Mouse (Mus musculus) ES-E14 (cell line): ENCODE data around the gene Zfp846. TPM values are rescaled to one million over a fixed set of nuclear protein-coding genes. Genes with fewer than 3 reads are reported as not detected.

Experiments used
- DNase-seq: peaks from one replicate; pipeline ENCODE4 v3.0.0-alpha.2; 2013; ENCODE audit warnings: low read depth, low spot score
- H3K27ac ChIP-seq: 2 replicates; pipeline ENCODE4 v1.5.1; 2012; ENCODE audit warnings: low read depth, mild to moderate bottlenecking, low read length, moderate library complexity, mixed read lengths; ENCODE audit not compliant: poor library complexity, insufficient read depth, severe bottlenecking
- H3K36me3 ChIP-seq: 2 replicates; pipeline ENCODE4 v1.6.1; 2012; ENCODE audit warnings: mild to moderate bottlenecking, low read length, moderate library complexity, mixed read lengths; ENCODE audit not compliant: control insufficient read depth, poor library complexity, insufficient read depth, severe bottlenecking
- H3K4me1 ChIP-seq, 2 experiments: fragments of 150-350 bp in 1 of 2; sonication (generic) in 1 of 2; 2 replicates each; pipeline ENCODE4 v1.6.1; 2012; ENCODE audit warnings: low read length in 2 of 2, mild to moderate bottlenecking in 1 of 2, mixed read lengths in 1 of 2; ENCODE audit not compliant: control insufficient read depth in 2 of 2, insufficient read depth in 2 of 2, poor library complexity in 1 of 2
- H3K4me3 ChIP-seq, 2 experiments: fragments of 150-350 bp in 1 of 2; sonication (generic) in 1 of 2; 2 replicates each; pipeline ENCODE4 v1.5.1; 2012; ENCODE audit warnings: low read length in 2 of 2, low read depth in 1 of 2, mild to moderate bottlenecking in 1 of 2, mixed read lengths in 1 of 2; ENCODE audit not compliant: insufficient read depth in 1 of 2, poor library complexity in 1 of 2, severe bottlenecking in 1 of 2
- H3K9ac ChIP-seq: 2 replicates; pipeline ENCODE4 v1.6.1; 2012; ENCODE audit warnings: low read depth, mild to moderate bottlenecking, low read length, mixed read lengths; ENCODE audit not compliant: poor library complexity, insufficient read depth, severe bottlenecking
- H3K9me3 ChIP-seq: fragments of 150-350 bp; sonication (generic); 2 replicates; pipeline ENCODE4 v1.6.1; 2012; ENCODE audit warnings: low read depth, mild to moderate bottlenecking, low read length; ENCODE audit not compliant: control insufficient read depth, insufficient read depth
- CHD2 ChIP-seq: IDR thresholded peaks from 2 replicates; pipeline ENCODE4 v1.6.1; 2014; ENCODE audit warnings: mild to moderate bottlenecking, low read depth, low read length, inconsistent platforms
- HCFC1 ChIP-seq: IDR thresholded peaks from 2 replicates; pipeline ENCODE4 v1.6.1; 2012; ENCODE audit warnings: low read length, inconsistent platforms, borderline replicate concordance; ENCODE audit not compliant: insufficient read depth
- MAFK ChIP-seq: IDR thresholded peaks from 2 replicates; pipeline ENCODE4 v1.6.1; 2014; ENCODE audit warnings: mild to moderate bottlenecking, low read depth, low read length, inconsistent platforms; ENCODE audit not compliant: insufficient read depth
- ZC3H11A ChIP-seq: IDR thresholded peaks from 2 replicates; pipeline ENCODE4 v1.6.1; 2012; ENCODE audit warnings: low read depth, mild to moderate bottlenecking, inconsistent platforms, low read length, borderline replicate concordance
- ZNF384 ChIP-seq: IDR thresholded peaks from 2 replicates; pipeline ENCODE4 v1.6.1; 2012; ENCODE audit warnings: low read depth, low read length, inconsistent platforms
- in situ Hi-C, 2 experiments: fragments of 600-800 bp; cut with MboI; formaldehyde crosslinking; loops; one replicate each; pipeline ENCODE4 v1.15.1; 2025; ENCODE audit warnings: low sequenced_read_pairs in 2 of 2, inconsistent platforms in 1 of 2; ENCODE audit not compliant: unreplicated experiment in 2 of 2
- total RNA-seq: library from RNA; depleted of rRNA; stranded (reverse); fragments of 300-350 nt; gene quantifications from 2 replicates; pipeline ENCODE4 v1.2.3, GENCODE M21; 2012; rRNA removed

Gene Zfp846
- total RNA-seq: 8.3 and 9.0 TPM in 2 replicates

DNA sequence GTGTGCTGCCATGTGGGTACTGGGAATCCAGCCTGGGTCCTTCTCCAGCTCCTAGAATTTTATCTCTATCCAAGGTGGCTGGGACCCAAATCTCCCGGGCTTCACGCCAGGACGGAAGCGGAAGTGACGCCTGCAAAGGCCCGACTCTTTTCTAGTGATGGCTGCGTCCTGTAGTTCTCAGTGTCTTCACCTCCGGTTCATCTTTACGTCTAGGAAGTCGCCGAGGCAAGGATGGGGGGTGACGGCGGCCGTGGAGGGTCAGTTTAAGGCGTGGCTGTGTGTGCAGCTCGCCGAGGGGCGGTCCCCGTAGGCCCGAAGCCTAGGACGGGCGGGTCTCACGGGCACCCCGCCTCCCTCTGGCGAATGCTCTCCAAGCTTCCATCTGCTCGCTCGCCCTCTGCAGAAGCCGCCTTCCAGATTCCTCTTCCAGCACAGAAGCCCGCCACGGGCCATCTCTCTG is at the start of gene Zfp846:
Zfp846 (plus strand) TSS at position 117 of the 460 bp plus-strand sequence.
- peak within 1 kb of the TSS; percentile 70 for H3K4me3 ChIP-seq
- peak within 1 kb of the TSS; percentile 77 for H3K9ac ChIP-seq
- peak; percentile 92 for DNase-seq
- no peaks in the 10 kb centered on the region for H3K36me3 ChIP-seq
- H3K27ac ChIP-seq: no peak within 1 kb of the TSS; the same call in 1 of the 2 replicates
- H3K9me3 ChIP-seq: no peaks in the 10 kb centered on the region
- in situ Hi-C loops: no loop called here
- peaks cover 0 to 2% of the 10 kb centered on the region in 2 experiments; a peak in 1 of 4 replicates for H3K4me1 ChIP-seq
- TF ChIP-seq HCFC1 (peak; percentile 79), ZNF384 (no peak)

DNA sequence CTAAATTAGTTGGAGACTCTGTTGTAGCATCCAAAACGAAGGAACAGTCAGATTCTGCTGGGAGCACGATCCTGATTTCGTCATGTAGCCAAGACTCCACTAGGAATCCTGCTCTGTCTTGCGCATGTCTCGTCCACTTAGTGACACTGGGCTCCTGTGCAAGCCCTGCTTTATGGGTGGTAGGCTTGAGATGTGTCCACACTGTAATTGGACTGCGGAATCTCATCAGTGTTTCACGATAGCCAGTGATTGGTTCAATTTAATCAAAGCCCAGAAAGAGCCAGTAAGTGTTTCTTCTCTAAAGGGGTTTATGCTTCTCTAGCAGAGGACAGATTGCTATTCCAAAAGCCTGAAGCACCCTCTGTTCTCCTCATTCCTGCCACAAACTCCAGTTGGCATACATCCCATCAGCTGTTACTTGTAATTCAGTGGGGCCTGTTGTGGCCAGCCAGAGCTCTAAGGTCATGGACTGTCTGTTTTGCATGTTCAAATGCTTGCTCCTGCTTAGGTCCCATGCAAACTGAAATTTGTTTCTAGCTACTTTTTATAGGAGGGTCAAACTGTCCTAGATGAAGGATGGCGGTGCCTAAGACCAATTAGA is 46.7 kb upstream of the Zfp846 start:
- TF ChIP-seq HCFC1 (no peak), CHD2 (no peak), ZNF384 (no peak), ZC3H11A (no peak), MAFK (no peak)
- H3K9me3 ChIP-seq: no peaks in the 10 kb centered on the region
- no peaks in the 10 kb centered on the region for H3K4me1 ChIP-seq
- no peak overlapping the region for H3K27ac ChIP-seq
- H3K9ac ChIP-seq: no peak overlapping the region
- no peaks in the 10 kb centered on the region for H3K36me3 ChIP-seq
- no peak for DNase-seq
- in situ Hi-C loops: no loop called here
- H3K4me3 ChIP-seq: no peak overlapping the region

DNA sequence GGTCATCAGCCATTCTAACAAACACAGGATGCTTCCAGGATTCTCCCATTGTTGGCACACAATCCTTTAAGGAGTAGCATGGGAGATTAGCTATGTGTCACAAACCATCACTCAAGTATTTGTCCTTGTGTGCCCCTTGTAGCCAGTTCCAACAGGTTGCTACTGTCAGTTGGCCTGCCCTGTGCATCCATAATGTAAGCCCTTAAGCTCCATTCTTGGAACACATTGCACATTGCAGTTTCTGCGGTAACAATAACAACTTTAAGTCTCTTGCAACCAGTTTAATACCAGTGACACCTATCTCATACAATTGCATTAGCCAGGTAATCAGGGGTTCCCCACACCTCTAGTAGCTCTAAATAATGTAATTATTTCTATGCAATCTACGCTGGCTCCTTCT is 44.5 kb upstream of the Zfp846 start:
- TF ChIP-seq MAFK: no peak
- no peak for TF ChIP-seq ZC3H11A
- TF ChIP-seq ZNF384: no peak
- no peak for TF ChIP-seq HCFC1
- TF ChIP-seq CHD2: no peak
- DNase-seq: no peak
- in situ Hi-C loops: no loop called here
- H3K27ac ChIP-seq: no peak overlapping the region
- H3K9me3 ChIP-seq: no peaks in the 10 kb centered on the region
- H3K4me3 ChIP-seq: no peak overlapping the region
- H3K4me1 ChIP-seq: no peaks in the 10 kb centered on the region
- no peak overlapping the region for H3K9ac ChIP-seq
- H3K36me3 ChIP-seq: no peaks in the 10 kb centered on the region

DNA sequence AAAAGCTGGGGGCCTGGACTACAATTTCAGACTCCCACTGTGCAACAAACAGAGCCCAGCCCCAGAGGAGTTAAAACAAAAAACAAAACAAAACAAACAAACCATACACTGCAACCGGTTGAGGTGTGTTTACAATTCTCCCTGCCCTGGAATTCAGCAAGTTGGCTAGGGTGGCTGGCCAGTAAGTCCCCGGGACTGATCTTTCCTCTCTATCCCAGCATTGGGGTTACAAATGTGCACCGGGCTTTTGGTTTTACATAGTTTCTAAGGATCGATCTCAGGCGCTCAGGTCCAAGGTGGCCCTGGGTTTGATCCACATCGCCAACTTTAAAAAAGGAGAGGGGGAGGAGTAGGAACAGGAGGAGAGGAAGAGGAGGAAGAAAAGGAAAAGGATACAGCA is 37.6 kb upstream of the Zfp846 start:
- in situ Hi-C loops: no loop called here
- DNase-seq: no peak
- no peak overlapping the region; the same call in 1 of the 2 replicates for H3K9ac ChIP-seq

More for the DNA sequence above, 37.6 kb upstream of the Zfp846 start:
- Histone ChIP-seq H3K9me3 (no peaks in the 10 kb centered on the region), H3K4me3 (peak overlapping the region; percentile 66 to 79), H3K4me1 (no peaks in the 10 kb centered on the region; a peak in 1 of 4 replicates), H3K36me3 (no peaks in the 10 kb centered on the region), H3K27ac (no peak overlapping the region; the same call in 1 of the 2 replicates)
- TF ChIP-seq CHD2 (no peak), ZNF384 (no peak), ZC3H11A (no peak), HCFC1 (no peak), MAFK (no peak)
